Mouse (Mus musculus): ENCODE data around the gene Dnaaf2.

The Dnaaf2 gene

DNA sequence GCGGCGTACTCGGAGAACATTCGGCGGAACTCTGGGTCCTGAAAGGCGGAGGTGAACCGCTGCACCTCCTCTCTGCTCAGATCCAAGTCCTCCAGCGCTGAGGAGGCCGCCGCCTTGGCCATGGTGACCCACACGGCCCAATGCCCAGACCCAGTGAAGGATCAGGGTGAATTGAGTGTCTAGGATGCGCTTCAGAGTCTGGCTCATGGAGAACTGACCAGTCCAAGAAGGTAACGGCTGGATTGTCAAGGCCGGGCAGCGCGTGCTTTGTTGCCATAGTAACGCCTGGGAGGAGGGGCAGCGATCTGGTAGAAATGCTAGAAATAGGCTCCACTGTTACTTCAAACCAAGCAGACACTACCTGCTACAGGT, at the start of gene Dnaaf2:
Gene Dnaaf2, minus strand, starts transcription at position 266 of the 372 bp plus-strand sequence.
- peak; percentile 64 for DNase-seq (ENCODE audit: low spot score)

- peak; percentile 65 for DNase-seq (ENCODE audit: low spot score)
These were observed 43.7 kb upstream of the Dnaaf2 start for GRCm38 (mm10) chr12:69241771-69242431.

GRCm38 (mm10) chr12:69241405-69241770, 43.2 kb upstream of the Dnaaf2 start:
- DNase-seq (ENCODE audit: low spot score) = no peak

DNA sequence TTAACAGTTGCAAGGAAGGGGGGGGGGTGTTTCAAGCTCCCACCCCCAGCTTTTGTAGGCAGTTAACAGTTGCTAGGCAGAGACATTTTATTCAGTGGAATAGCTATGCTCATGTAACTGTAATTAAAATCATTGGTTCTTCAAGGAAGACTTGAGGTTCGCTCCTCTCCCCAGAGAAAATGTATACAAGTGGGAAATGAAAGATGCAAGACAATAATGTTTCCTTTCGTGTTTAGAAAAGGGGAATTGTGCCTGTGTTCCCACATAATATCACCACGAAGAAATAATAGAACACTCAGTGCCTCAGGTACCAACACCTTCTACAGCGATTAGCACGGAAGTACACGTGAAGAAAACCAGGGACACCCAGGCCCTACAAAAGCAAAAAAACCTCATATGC, 42.6 kb upstream of the Dnaaf2 start, which contains the start of gene Klhdc1:
Gene Klhdc1, plus strand, starts transcription at position 301 of the 400 bp plus-strand sequence.
- no peak for DNase-seq (ENCODE audit: low spot score)

DNA sequence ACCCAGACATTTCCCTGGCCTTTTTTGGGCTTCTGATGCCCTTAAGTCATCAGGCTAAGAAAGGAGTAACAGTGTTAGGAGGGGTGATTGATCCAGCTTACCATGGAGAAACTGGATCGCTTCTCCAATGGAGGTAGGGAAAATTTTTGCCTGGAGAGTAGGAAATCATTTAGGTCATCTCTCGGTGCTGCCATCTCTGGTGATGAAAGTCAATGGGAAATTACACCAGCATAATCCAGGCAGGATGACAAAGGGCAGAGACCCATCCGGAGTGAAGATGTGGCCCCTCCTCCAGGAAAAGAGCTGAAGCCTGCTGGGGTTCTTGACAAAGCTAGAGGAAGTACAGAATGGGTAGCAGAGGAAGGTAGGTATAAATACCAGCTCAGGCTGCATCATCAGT, 40.1 kb upstream of the Dnaaf2 start:
- no peak for DNase-seq (ENCODE audit: low spot score)

DNA sequence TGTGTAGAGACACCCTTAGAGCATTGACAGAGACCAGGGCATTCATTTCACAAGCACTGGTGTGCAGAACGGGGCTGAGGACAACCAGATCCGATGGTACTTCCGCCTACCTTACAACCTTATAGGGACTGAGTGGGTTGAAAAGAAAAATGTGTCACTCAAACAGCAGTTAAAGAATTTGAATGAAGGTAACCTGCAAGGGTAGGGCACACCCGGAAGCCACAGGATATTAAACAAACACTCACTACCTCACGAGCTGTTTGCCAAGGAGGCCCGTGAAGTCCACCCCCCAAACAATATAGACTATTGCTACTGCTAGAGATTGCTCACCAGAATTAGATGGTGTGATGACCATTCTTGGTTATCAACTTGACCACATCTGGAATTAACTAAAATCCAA, 37.6 kb upstream of the Dnaaf2 start:
- no peak for DNase-seq (ENCODE audit: low spot score)

GRCm38 (mm10) chr12:69229251-69229650, 31.0 kb upstream of the Dnaaf2 start:
- DNase-seq (ENCODE audit: low spot score) = no peak

GRCm38 (mm10) chr12:69227776-69228466, 29.7 kb upstream of the Dnaaf2 start, which contains the start of gene Pole2:
TSS of gene Pole2 (minus strand) at chr12:69228195.
- DNase-seq (ENCODE audit: low spot score) = peak; percentile 77

DNA sequence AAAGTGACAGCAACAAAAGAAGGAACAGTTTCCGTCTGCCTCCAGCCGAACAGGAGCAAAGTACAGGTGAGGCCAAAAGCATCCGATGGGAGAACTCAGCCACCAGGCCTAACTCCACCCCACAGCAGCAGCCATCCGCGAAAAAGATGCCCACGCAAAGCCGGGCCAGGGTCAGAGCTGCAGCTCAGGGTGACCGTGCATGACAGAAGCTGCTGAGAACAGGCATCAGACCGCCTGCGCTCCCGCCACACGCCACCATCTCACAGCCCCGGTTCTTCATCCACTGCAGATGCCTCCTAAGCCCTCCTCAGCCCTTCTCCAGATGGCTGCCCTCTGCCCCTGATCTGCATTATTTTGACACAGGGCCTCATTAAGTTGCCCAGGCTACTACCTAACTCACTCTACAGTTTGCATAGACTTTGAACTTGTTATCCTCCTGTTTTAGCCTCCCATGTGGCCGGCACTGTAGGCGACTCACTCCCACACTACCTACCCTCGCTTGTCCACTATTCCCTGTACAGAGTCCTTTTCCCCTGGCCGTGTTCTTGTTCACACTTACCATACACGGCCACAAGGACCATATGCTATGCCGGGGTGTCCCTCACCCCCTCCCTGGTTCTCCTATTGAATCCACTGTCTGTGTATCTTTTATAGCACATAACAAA, 22.5 kb upstream of the Dnaaf2 start:
- DNase-seq (ENCODE audit: low spot score) = no peak

DNA sequence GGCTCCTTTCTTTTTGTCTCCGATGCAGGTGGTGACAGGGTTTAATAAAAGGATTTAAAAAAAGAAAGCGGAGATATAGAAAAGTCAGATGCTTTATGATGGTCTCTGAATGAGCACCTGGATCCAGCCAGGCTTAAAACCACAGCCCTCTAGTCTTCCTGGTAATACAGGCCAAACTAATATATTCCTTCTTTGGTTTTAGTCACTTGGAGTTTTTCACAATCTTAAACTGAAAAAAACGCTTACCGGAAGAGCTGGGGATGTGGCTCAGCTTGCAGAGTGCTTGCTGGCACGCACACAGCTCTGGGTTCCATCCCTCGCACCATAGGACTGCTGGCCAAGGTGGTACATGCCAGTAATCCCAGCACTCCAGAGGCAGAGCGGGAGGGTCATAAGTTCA, 18.4 kb upstream of the Dnaaf2 start:
- no peak for DNase-seq (ENCODE audit: low spot score)

- DNase-seq (ENCODE audit: low spot score) = peak; percentile 76
These were observed 17.0 kb upstream of the Dnaaf2 start for GRCm38 (mm10) chr12:69215000-69215785.

DNA sequence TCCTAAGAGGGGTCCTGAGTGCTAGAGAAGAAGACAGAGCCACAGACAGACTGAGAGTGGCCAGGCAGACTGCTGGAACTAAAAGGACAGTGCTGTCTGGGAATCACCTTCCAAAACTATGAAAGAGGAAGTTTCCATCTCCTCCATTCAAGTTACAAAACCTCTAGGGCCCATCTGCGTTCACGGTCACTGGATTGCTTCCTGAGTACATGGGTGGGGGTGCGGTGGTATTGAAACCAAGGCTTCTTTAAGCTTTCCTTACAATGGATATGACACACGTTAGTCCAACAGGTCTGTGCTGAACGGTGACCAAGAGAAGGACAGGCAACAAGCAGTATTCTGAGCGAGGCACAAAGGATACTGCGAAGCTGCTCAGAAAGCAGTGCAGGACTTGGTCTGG, 16.2 kb upstream of the Dnaaf2 start:
- DNase-seq (ENCODE audit: low spot score) = no peak

DNA sequence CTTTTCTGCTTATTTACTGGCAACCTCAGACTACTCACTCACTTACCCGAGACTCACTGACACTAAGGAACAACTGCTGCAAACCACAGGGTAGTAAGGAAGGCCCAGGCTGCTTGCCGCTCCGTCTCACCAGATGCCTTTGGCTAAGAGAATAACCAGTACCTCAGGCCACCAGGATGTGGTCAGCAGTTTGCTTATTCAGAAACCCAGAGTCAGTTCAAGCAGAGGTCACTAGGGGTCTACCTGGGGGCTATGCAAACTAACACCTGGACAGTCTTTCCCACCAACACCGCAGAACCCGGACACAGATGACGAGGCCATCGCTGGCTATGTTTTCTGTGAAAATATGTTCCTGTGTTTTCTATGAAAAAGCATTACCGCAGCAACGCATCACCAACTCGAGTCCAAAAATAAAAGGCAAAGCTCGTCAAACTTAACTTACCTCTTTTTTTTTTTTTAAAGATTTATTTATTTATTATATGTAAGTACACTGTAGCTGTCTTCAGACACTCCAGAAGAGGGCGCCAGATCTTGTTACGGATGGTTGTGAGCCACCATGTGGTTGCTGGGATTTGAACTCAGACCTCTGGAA, 15.1 kb upstream of the Dnaaf2 start:
- no peak for DNase-seq (ENCODE audit: low spot score)

DNA sequence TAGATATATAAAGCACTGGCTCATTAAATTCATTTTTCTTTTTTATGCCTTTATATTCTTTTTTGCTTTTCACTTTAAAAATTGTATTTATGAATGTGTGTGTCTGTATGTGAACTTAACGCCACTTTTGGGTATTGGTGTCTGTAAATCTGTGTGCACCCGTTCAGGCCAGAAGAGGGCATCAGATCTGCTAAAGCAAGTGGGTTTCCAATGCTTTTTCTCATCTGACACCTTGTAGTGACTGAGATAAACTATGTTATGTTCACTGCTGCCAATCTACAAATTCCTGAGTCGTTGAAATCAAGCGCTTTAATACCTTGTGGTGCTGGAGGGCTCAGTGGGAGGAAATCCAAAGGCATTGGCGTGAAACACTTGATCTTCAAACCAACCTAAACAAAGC, 12.8 kb upstream of the Dnaaf2 start:
- no peak for DNase-seq (ENCODE audit: low spot score)

DNA sequence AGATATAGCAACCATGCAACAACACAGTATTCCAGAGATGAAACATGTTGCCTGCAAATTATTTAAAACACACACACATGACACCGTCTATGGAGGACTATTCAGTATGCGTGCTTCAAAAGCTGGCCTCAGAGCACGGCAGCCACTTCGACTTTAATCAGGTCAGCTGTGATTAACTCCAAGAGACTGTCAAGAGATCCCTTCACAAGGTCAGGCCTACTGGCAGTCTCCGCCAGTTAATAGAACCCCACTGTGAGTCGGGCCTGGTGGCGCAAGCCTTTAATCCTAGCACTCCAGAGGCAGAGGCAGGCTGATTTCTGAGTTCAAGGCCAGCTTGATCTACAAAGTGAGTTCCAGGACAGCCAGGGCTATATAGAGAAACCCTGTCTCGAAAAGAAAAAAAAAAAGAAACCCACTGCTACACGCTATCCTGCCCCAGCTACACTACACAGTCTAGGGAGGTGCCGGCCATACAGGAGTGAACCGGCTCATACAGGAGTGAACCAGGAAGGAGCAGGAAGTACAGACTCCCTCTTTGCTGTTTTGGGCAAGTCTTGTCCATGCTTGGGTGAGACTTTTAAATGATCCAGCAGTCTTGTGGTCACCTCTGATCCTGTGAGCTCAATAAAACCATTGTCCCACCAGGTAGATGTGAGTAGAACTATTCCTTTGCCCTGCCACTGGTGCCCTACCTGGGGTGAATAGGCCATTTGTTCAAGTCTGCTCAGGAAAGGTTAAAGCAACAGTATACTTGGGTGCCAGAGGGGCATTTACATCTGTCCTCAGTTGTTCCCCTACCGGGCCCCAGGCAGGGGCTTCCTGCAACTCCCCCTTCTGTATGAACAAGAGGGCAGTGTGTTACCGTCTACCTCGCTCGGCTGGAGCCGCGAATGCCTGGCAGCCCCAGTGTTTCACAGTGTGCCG, 12.1 kb upstream of the Dnaaf2 start:
- no peak for DNase-seq (ENCODE audit: low spot score)

DNA sequence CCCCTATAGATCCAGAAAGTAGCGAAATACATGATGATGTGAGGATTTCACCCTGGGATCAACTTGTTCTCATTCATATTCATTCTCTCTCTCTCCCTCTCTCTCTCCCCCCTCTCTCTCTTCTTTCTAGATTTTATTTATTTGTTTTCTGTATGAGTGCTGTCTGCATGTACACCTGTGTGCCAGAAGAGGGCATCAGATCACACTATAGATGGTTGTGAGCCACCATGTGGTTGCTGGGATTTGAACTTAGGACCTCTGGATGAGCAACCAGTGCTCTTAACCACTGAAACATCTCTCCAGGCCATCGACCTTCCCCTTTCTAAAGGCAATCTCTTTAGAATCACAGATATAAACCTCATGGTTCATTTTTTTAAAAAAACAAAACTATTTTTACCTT, 10.3 kb upstream of the Dnaaf2 start:
- no peak for DNase-seq (ENCODE audit: low spot score)

DNA sequence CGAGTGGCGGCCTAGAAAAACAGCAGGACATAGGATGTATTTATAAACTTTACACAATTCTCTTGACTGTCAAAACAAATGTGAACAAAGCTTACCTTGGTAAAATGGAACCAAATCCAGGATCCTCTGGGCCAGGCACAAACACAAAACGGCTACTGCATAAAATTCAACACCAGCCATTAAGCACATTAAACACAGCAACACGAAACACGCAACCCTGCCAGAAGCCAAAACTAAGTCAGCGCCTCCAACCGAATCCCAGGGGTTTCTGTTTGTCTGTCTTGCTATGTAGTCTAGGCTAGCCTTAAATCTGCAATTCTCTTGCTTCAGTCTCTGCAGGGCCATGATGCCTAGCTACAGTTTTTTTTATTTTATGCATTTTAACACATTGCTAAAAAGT, 9.7 kb upstream of the Dnaaf2 start:
- DNase-seq (ENCODE audit: low spot score) = no peak

DNA sequence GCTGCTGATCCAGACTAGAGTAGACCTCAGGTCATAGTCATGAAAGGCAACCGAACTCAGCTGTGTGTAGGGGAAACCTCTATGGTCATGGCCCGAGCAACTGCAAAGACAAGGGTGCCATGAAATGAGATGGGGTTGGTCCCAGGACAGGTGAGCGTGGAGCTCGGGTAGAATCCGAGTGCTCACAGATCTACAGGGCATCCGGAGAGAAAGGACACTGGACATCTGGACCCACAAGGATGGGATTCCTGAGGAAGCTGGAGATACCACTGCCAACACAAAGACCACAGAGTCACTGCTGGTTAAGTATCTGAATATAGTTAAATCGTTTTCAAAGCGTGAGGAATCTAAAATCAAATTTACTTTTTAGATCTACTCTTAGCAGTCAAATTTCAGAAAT, 9.2 kb upstream of the Dnaaf2 start:
- DNase-seq (ENCODE audit: low spot score) = no peak

GRCm38 (mm10) chr12:69204052-69204833, 6.0 kb upstream of the Dnaaf2 start, which contains the start of gene Gm49384:
TSS of gene Gm49384 (minus strand) at chr12:69204267.
- no peak for DNase-seq (ENCODE audit: low spot score)

DNA sequence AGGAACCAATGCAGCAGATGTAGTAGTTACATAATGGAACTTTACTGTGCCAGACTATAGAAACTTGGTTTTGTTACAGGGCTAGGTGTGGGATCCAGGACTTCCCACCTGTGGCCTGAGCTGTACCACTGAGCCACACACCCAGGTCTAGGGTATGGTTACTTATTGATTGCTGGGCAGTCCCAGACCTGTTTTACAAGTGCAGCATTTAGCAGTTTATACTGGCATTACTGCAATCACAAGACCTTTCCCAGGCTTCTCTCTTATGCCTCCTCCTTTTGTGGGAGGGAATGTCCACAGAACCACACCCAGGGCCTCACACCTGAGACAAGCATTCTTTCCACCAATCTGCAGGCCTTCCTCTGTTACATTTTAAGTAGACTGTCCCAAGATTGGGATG, 756 bp upstream of the Dnaaf2 start:
- DNase-seq (ENCODE audit: low spot score) = no peak
